Mouse (Mus musculus) liver, postnatal 0 days (tissue): Measurements from ENCODE around the gene Timp3.

ENCODE experiments used
- CTCF ChIP-seq: sonication (generic); IDR thresholded peaks from 2 replicates; pipeline ENCODE4 v1.5.1; 2016; ENCODE audit warnings: antibody characterized with exemption, low read depth
- EP300 ChIP-seq: IDR thresholded peaks from 2 replicates; pipeline ENCODE4 v1.6.1; 2016; ENCODE audit warnings: antibody characterized with exemption, low read depth, mild to moderate bottlenecking

- TF ChIP-seq CTCF: no peak
- TF ChIP-seq EP300: no peak
Measured at GRCm38 (mm10) chr10:86323275-86323994, 23.3 kb downstream of the Timp3 start.
